Mouse (Mus musculus): Measurements from ENCODE around the gene Rps10.

- TF ChIP-seq CTCF (IDR thresholded peaks at IDR 0.05; ENCODE audit: low read depth) (no peak), EP300 (IDR thresholded peaks at IDR 0.05; ENCODE audit: low read depth) (no peak)
Measured at GRCm38 (mm10) chr17:27656414-27656813, 19.9 kb upstream of the Rps10 start.

Data from liver, embryonic 14.5 days (tissue).